Mouse (Mus musculus): Measurements from ENCODE around the gene Mecom. TPM values are rescaled to one million over a fixed set of nuclear protein-coding genes. Genes with fewer than 3 reads are reported as not detected.

Mecom gene
- polyA plus RNA-seq, 1 experiment = 4.3 TPM

DNA sequence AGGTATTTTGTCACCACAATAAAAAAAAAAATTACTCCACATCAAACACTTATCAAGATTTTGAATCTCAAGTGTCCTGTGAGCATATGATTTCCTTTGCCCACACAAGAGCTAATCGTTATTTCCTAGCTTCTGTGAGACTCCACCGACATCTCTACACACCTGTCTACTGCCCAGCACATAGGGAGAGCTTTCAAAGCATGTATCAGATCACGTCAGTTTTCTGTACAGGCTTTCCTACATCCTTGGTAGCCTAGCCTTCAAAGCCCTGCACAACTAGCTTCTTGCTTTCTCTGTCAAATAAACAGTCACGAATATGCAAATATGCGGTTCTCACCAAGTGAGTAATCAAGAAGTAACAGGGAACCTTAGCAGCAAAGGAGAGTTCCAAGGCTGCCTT lies 157.5 kb downstream of the Mecom start:
- WGBS = 92% methylated on average over 5 of the region's 5 CpGs
- Histone ChIP-seq H3K27me3 (ENCODE audit: control insufficient read depth, insufficient read depth, low read length) (no peaks in the 10 kb centered on the region), H3K4me3 (replicated peaks; ENCODE audit: insufficient read depth, low read depth, low read length) (no peak overlapping the region), H3K27ac (ENCODE audit: insufficient read depth, low read length) (no peak overlapping the region), H3K4me1 (ENCODE audit: control insufficient read depth, insufficient read depth, low read length) (no peaks in the 10 kb centered on the region)
- TF ChIP-seq CTCF (IDR thresholded peaks at IDR 0.05; ENCODE audit: borderline replicate concordance, insufficient read depth, low read depth, low read length) (no peak), POLR2A (IDR thresholded peaks at IDR 0.05; ENCODE audit: borderline replicate concordance, insufficient read depth, low read length) (no peak)
- DNase-seq = no peak

DNA sequence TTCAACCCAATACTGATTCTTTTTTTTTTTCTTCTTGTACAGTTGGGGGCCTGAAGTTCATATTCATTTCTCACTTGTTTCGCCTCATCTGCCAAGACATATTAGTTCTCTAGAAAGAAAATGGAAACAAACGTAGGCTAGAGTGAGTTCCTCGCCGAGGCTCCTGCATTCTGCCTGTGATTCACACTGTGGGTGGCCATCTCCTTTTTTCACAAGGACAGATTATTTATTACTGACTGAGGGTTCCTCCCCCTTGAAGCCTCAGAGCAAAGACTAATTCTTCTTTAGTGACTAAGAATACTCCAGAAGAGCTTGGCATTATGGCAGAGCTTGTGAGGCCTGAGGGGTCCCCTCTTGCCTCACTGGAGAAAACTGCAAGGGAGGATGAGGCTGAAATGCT lies 167.5 kb downstream of the Mecom start:
- 38% methylated on average over 4 of the region's 4 CpGs for WGBS
- no peak overlapping the region for H3K27ac ChIP-seq (ENCODE audit: insufficient read depth, low read length)
- H3K4me1 ChIP-seq (ENCODE audit: control insufficient read depth, insufficient read depth, low read length) = no peaks in the 10 kb centered on the region
- no peak for TF ChIP-seq CTCF (IDR thresholded peaks at IDR 0.05; ENCODE audit: borderline replicate concordance, insufficient read depth, low read depth, low read length)
- TF ChIP-seq POLR2A (IDR thresholded peaks at IDR 0.05; ENCODE audit: borderline replicate concordance, insufficient read depth, low read length) = no peak
- no peak overlapping the region for H3K4me3 ChIP-seq (replicated peaks; ENCODE audit: insufficient read depth, low read depth, low read length)
- no peaks in the 10 kb centered on the region for H3K27me3 ChIP-seq (ENCODE audit: control insufficient read depth, insufficient read depth, low read length)
- DNase-seq = no peak

DNA sequence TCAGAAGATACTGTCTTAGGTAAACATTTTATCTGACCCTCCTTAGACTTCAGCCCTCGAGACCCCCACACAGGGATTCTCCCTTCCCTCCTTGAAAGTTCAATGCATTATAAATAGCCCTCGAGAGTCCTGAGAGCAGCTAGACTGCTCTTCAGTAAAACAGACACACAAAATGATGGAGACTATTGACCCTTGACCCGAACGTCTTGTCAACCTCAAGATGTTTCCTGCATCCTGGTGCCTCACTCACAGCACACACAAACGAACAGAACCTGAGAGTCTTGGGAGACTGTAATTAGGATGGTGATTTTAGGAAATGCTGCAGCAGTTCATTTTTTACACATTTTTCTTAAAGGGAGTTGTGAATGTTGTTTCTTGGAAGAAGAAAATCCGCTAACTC lies 168.5 kb downstream of the Mecom start:
- TF ChIP-seq CTCF (IDR thresholded peaks at IDR 0.05; ENCODE audit: borderline replicate concordance, insufficient read depth, low read depth, low read length) (no peak), POLR2A (IDR thresholded peaks at IDR 0.05; ENCODE audit: borderline replicate concordance, insufficient read depth, low read length) (no peak)
- H3K4me1 ChIP-seq (ENCODE audit: control insufficient read depth, insufficient read depth, low read length) = no peaks in the 10 kb centered on the region
- WGBS = 85% methylated on average over 6 of the region's 6 CpGs
- no peak overlapping the region for H3K27ac ChIP-seq (ENCODE audit: insufficient read depth, low read length)
- no peaks in the 10 kb centered on the region for H3K27me3 ChIP-seq (ENCODE audit: control insufficient read depth, insufficient read depth, low read length)
- DNase-seq = no peak
- no peak overlapping the region for H3K4me3 ChIP-seq (replicated peaks; ENCODE audit: insufficient read depth, low read depth, low read length)

DNA sequence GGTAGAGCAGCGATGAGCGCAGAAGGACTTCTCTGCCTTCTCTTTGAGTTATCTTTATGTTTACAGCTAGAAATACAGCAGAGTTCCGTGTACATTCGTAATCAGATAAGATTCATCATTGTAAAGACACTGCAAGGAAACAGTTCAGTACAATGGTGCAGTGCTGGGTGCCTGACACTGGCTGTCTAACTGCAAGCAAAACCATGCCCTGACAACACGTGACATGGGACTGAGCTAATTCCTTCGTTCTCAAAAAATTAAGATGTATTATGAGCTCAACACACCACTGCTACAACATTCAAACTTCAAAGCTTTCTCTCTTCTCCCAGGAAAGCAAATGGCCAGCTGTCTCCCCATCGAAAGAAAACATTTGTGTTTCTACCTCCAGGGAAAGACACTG lies 176.3 kb downstream of the Mecom start:
- no peak overlapping the region for H3K4me3 ChIP-seq (replicated peaks; ENCODE audit: insufficient read depth, low read depth, low read length)
- TF ChIP-seq POLR2A (IDR thresholded peaks at IDR 0.05; ENCODE audit: borderline replicate concordance, insufficient read depth, low read length) (no peak), CTCF (IDR thresholded peaks at IDR 0.05; ENCODE audit: borderline replicate concordance, insufficient read depth, low read depth, low read length) (no peak)
- no peaks in the 10 kb centered on the region for H3K27me3 ChIP-seq (ENCODE audit: control insufficient read depth, insufficient read depth, low read length)
- H3K27ac ChIP-seq (ENCODE audit: insufficient read depth, low read length) = no peak overlapping the region
- no peaks in the 10 kb centered on the region for H3K4me1 ChIP-seq (ENCODE audit: control insufficient read depth, insufficient read depth, low read length)
- 77% methylated on average over 7 of the region's 7 CpGs for WGBS
- no peak for DNase-seq

DNA sequence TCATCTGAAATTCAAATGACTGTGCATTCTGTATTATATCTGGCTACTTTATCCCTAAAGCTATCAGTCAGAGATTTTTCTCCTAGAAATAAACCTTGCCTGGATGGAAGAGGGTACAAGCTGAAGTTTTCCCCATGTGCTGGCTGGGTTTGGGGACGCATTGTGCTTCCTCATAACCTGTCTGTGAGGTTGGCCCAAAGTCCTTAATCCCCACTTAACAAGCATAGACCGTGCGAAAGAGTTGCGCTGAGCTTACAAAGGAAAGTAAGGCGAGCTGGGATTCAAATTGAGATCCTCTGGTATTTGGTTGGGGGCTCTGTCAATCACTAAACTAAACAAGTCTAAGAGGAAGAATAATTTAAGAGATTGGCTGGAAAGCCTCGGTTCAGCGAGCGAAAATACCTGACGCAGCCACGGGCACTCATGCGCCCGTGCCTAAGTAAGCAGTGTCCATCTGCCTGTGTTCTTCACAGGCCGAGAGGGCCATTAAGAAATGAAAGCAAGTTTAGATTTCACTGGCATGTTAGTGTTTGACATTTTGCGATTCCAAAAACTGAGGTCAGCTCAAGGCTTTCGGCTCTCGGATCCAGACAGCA lies 176.8 kb downstream of the Mecom start:
- Histone ChIP-seq H3K4me3 (replicated peaks; ENCODE audit: insufficient read depth, low read depth, low read length) (no peak overlapping the region), H3K4me1 (ENCODE audit: control insufficient read depth, insufficient read depth, low read length) (no peaks in the 10 kb centered on the region), H3K27ac (ENCODE audit: insufficient read depth, low read length) (no peak overlapping the region), H3K27me3 (ENCODE audit: control insufficient read depth, insufficient read depth, low read length) (no peaks in the 10 kb centered on the region)
- WGBS = 78% methylated on average over 16 of the region's 16 CpGs
- no peak for TF ChIP-seq POLR2A (IDR thresholded peaks at IDR 0.05; ENCODE audit: borderline replicate concordance, insufficient read depth, low read length)
- TF ChIP-seq CTCF (IDR thresholded peaks at IDR 0.05; ENCODE audit: borderline replicate concordance, insufficient read depth, low read depth, low read length) = no peak
- DNase-seq = no peak

DNA sequence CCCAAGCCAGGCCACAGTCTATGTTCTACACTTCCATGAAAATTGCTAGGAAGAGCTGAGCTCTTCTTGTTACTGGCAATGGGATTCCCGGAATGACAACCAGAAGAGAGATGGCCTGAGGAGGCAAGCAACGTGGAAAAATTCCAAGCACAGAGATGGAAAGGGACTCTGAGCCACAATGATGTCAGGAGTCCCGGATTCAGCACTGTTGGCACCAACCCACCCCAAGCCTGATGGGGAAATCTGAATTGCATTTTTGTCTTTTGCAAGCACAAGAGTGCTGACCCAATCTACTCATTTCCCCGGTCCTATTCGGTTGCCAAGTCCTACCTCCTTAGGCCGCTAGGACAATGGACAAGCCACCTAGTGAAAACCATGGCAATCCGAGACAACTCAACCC lies 181.2 kb downstream of the Mecom start:
- no peaks in the 10 kb centered on the region for H3K27me3 ChIP-seq (ENCODE audit: control insufficient read depth, insufficient read depth, low read length)
- H3K4me1 ChIP-seq (ENCODE audit: control insufficient read depth, insufficient read depth, low read length) = no peaks in the 10 kb centered on the region
- TF ChIP-seq CTCF (IDR thresholded peaks at IDR 0.05; ENCODE audit: borderline replicate concordance, insufficient read depth, low read depth, low read length) (no peak), POLR2A (IDR thresholded peaks at IDR 0.05; ENCODE audit: borderline replicate concordance, insufficient read depth, low read length) (no peak)
- no peak overlapping the region for H3K4me3 ChIP-seq (replicated peaks; ENCODE audit: insufficient read depth, low read depth, low read length)
- H3K27ac ChIP-seq (ENCODE audit: insufficient read depth, low read length) = no peak overlapping the region
- WGBS = 60% methylated on average over 7 of the region's 7 CpGs
- no peak for DNase-seq

DNA sequence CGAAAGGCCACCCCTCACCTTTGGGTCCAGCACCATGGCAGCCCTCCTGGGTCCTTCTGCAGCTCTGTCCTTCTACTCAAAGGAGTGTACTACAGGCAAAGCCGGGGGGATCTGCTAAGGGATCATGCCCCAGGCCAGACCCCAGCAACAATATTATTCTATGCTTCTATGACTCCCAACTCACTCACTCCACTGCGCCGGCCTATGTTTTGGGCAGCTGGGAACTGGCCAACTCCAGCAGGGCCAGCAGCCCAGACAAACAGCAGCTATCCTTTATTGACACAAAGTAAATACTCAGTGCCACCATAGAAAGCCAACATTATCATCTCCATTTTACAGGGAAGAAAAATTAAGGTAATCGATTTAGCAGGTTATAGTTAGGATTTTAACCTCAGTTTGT lies 186.6 kb downstream of the Mecom start:
- WGBS = 34% methylated on average over 5 of the region's 5 CpGs
- TF ChIP-seq CTCF (IDR thresholded peaks at IDR 0.05; ENCODE audit: borderline replicate concordance, insufficient read depth, low read depth, low read length) = no peak
- TF ChIP-seq POLR2A (IDR thresholded peaks at IDR 0.05; ENCODE audit: borderline replicate concordance, insufficient read depth, low read length) = no peak

DNA sequence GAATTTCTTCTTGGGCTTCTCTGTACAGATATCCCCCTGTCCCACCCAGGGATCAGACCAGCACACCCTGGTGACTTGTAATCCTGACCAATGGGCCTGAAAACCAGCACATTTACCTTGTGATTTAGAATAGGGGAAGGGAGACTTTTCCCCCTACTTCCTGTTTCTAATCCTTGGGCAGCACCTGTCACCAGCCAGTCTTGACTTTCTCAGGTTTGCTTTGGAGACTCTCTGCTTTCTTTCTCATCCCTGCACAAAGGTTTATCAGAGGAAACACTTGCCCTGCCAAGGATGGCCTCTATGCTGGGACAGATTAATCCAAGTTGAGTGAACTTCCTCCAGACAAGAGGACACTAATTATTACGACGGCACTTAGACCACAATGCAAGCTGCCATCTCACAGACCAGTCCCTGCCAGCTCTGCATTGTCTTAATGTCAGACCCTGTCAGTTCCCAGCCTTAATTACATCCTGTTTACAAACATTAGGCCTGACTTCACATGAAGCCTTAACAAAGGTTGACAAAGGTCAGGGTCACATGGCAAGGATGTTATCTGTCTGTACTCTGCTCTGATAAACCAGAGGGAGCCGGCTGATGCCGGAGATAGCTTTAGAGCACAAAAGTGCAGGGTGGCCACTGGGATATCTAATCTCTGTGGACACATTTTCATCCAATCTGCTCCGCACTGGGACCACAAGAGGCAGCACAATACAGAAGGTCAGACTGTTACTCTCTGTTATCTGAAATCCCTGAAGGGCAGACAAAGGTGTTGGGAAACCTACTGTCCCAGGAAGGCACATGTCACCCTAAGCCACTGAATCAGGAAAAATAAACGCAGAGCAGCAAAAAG lies 193.7 kb downstream of the Mecom start:
- H3K27ac ChIP-seq (ENCODE audit: insufficient read depth, low read length) = no peak overlapping the region
- no peak for DNase-seq
- no peaks in the 10 kb centered on the region for H3K27me3 ChIP-seq (ENCODE audit: control insufficient read depth, insufficient read depth, low read length)
- no peak overlapping the region for H3K4me3 ChIP-seq (replicated peaks; ENCODE audit: insufficient read depth, low read depth, low read length)
- WGBS = 43% methylated on average over 6 of the region's 6 CpGs
- H3K4me1 ChIP-seq (ENCODE audit: control insufficient read depth, insufficient read depth, low read length) = no peaks in the 10 kb centered on the region
- TF ChIP-seq CTCF (IDR thresholded peaks at IDR 0.05; ENCODE audit: borderline replicate concordance, insufficient read depth, low read depth, low read length) = no peak
- no peak for TF ChIP-seq POLR2A (IDR thresholded peaks at IDR 0.05; ENCODE audit: borderline replicate concordance, insufficient read depth, low read length)

More for the DNA sequence above, 186.6 kb downstream of the Mecom start:
- Histone ChIP-seq H3K4me1 (ENCODE audit: control insufficient read depth, insufficient read depth, low read length) (no peaks in the 10 kb centered on the region), H3K27ac (ENCODE audit: insufficient read depth, low read length) (no peak overlapping the region), H3K4me3 (replicated peaks; ENCODE audit: insufficient read depth, low read depth, low read length) (no peak overlapping the region), H3K27me3 (ENCODE audit: control insufficient read depth, insufficient read depth, low read length) (no peaks in the 10 kb centered on the region)
- DNase-seq = no peak
